Mouse (Mus musculus) ovary, adult 18-20 months (tissue): ENCODE results near the gene Emc1.

Experiments
- DNase-seq: peaks from one replicate; pipeline ENCODE4 v3.0.0; 2022; ENCODE audit warnings: low spot score, mixed read lengths

Gene Emc1

DNA sequence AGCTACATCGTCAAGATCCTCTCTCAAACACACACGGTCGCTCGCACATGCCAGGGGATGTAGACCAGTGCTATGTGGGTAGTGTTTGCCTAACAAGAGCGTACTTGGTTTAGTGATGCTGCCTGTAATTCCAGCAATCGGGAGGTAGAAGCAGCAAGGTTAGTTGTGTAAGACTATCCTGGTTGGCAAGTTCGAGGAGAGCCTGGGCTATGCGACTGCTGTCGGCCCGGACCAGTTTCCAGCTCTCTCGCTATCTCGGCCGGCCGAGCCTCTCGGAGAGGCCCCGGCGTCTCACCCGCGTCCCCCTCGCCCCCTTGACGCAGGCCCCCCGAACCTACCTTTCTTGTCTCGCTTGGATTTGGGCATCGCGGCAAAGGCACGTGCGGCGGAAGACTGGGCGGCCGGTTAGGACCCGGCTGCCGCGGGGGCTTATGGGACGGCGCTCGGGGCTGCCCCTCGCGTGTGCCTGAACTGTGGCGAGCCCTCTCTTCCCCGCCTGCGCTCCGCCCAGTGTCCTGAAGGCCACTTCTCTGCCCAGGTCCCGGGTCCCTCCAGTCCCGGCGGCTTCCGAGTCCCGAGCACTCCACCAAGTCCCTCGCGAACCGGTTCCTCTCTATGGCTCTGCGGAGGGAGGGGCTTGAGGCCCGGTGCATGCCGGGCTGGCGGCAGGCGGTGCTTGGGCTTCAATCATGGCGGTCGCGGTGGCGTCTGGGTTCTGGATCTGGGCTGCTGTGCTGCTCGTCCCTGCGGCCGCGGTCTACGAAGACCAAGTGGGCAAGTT lies at the start of gene Emc1, which contains the start of the genes Mrto4 and Ubr4:
Gene Emc1, plus strand, starts transcription at position 657 of the 781 bp plus-strand sequence.
Gene Mrto4, minus strand, starts transcription at position 646 of the 781 bp plus-strand sequence.
Gene Ubr4, plus strand, starts transcription at position 679 of the 781 bp plus-strand sequence.
- DNase-seq, result peak; percentile 75

- DNase-seq, result no peak
Measured at GRCm38 (mm10) chr4:139305521-139305920, 46.9 kb upstream of the Emc1 start.

GRCm38 (mm10) chr4:139307916-139308315 lies 44.5 kb upstream of the Emc1 start:
- DNase-seq, result no peak

DNA sequence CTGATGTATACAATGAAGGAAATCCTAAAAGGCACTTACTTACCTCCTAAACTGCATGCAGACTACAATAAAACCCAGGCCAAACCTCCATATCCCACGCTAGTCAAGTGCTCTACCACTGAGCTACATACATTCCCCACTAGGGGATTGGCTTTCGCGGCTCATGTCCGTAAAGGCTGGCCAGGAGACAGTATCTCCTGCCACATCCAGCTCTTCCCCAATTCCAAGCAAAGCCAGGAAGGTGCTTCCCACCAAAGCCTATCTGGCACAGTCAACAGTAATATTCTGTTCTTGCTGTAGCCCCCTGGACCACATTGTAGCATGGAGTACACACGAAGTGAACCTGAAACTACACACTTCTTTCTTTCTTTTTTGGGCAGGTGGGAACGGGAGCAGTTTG lies 42.7 kb upstream of the Emc1 start:
- no peak for DNase-seq

DNA sequence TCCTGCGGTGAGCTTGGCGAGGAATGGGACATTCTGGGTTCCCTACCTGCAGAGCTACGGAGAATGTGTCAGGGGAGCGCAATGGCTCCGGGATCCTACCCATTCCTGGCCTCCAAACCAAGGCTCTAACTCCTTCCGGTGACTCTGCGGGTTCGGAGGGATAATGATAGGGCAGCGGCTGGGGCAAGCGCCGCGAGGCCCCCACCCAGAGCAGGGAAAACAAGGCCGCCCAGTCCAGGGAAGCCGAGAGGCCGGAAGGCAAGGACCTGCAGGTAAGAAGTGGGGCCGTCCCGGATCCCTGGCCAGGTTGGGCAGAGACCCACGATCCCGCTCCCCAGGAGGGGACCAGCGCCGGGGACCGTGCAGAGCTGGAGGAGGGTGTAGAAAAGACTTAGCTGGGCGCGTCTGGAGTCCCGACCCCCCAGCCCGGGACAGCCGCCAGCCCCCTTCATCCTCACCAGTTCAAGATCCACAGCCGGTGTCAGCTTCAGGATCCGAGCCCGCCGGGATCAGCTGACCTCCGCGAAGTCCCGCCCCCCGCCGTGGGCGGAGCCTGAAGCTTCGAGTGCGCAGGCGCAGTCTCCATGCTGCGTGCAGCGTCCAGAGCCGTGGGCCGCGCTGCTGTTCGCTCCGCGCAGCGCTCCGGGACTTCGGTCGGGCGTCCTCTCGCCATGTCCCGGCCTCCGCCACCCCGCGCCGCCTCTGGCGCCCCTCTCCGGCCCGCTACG lies 42.1 kb upstream of the Emc1 start, which contains the start of the genes Pqlc2 and Akr7a5:
Gene Pqlc2, minus strand, starts transcription at position 538 of the 728 bp plus-strand sequence.
Gene Akr7a5, plus strand, starts transcription at position 574 of the 728 bp plus-strand sequence.
- peak; percentile 90 for DNase-seq

DNA sequence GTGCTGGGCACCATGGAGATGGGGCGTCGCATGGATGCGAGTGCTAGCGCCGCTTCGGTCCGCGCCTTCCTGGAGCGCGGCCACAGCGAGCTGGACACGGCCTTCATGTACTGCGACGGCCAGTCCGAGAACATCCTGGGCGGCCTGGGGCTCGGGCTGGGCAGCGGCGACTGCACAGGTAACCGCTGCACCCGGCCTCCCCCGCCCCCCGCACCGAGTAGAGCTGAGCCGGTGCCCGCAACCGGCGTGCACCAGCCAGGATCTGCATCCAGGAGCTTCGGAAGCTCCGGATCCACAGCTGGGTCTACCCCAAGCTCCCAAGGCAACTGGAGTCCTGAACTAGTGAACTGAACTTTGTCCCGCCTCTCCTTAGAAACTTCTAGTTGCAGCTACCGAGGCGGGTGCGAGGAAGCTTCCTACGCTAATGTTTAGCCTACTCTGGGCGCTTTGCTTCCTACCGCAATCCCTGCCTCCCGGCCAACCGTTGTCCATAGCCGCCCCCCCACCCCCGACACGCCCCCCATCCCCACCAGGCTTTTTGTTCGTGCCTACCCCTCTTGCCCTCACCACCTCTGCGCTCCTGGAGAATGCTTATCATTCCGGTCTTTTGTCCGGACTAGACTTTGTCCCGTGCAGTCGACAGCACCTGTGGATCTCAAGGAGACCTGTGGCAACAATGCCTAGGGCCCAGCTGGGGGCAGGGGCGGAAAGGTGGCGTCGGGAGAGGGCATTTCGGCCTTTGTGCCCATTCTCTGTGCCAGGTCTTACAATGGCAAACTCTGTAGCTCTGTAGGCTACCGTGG lies 41.3 kb upstream of the Emc1 start:
- no peak for DNase-seq

DNA sequence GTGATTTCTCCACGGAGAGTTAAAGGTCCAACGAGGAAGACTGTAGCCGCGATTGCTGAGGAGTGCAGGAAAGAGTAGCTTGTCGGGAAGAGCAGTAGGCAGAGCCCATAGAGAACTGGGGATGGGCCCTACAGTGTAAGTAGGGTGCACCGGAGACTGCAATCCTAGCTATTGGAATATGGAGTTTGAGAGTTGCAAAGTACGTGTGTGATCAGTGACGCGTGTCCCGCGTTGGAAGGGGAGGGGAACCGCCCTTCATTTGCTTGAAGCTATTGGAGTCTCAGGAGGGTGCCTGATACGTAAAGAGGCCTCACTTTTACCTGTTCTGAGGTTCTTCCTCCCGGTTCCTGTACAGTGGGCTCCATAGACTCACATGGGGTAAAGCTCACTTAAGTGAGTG lies 40.7 kb upstream of the Emc1 start:
- no peak for DNase-seq

- no peak for DNase-seq
Measured at GRCm38 (mm10) chr4:139312632-139313031, 39.8 kb upstream of the Emc1 start.

GRCm38 (mm10) chr4:139318449-139318848 lies 33.9 kb upstream of the Emc1 start:
- DNase-seq, result no peak

DNA sequence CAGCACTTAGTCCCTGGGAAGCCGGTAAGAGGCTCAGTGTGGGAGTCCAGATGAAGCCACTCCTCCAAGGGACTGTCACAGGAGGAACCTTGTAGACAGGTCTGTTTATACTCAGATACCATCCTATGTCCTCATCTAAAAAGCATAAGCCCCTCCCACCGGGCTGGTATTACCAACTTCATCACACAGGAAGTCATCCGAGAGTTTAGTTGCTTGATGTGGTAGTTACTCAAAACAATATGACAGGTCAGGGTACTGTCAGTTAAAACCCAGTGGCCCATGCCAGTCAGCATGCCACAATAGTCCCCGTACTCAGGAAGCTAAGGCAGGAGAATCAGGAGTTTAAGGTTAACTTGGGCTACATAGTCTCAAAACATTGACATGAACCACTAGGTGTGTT lies 32.6 kb upstream of the Emc1 start:
- no peak for DNase-seq

DNA sequence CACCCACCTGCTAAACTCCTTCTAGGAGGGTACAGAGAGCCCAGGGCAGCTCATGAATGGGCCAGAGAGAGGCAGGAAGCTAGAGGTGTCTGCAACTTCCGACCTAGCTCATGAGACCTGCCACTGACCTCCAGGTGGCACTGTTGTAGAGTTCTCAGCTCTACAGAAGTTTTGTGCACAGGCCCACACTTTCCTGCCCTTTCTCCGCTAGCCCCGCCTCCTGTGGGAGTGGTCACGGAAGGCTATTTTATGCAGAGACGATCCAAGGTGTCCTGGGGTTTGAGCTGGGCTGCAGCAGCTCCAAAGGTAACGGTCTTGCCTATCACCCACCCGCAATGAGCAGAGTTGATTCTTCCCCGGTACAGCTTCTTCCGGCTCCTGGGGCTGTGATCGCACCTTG lies 21.8 kb upstream of the Emc1 start:
- peak; percentile 76 for DNase-seq

GRCm38 (mm10) chr4:139334631-139335295 lies 17.6 kb upstream of the Emc1 start:
- no peak for DNase-seq

DNA sequence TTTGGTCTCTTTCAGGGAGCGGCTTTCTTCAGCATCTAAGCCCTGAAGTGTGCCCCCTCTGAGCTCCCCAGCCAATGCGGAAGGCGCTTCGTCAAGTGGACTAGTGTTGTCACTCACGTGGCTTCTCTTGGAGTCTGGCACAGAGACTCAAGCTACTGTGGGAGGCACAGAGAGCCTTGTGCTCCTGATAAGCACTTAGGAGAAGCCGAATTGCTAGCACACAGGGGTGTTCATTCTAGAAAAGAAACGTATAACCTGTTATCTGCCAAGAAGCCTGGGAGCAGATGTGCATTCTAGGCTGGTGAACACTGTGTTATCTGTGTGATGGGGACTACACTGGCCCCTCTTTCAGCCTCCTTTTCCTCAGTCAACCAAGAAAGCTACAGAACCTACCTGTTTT lies 16.9 kb upstream of the Emc1 start:
- no peak for DNase-seq

DNA sequence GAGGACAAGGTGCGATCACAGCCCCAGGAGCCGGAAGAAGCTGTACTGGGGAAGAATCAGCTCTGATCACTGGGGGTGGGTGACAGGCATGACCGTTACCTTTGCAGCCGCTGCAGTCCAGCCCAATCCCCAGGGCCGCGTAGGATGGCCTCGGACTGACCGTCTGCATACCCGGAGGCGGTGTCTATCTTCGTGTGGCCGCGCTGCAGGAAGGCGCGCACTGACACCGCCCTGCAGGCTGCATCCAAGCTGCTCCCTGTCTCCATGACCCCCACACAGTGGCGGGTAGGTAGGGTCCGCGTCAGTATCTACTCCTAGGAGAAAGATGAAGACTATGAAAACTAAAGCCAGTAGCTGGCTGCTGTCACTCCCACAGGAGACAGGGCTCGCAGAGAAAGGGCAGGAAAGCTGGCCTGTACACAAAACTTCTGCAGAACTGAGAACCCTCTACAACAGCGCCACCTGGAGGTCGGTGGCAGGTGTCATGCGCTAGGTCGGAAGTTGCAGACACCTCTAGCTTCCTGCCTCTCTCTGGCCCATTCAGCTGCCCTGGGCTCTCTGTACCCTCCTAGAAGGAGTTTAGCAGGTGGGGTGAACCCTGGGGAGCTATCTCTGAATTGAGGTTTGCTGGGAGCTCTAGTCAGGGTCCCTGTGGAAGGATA lies 15.4 kb upstream of the Emc1 start:
- peak; percentile 49 for DNase-seq

DNA sequence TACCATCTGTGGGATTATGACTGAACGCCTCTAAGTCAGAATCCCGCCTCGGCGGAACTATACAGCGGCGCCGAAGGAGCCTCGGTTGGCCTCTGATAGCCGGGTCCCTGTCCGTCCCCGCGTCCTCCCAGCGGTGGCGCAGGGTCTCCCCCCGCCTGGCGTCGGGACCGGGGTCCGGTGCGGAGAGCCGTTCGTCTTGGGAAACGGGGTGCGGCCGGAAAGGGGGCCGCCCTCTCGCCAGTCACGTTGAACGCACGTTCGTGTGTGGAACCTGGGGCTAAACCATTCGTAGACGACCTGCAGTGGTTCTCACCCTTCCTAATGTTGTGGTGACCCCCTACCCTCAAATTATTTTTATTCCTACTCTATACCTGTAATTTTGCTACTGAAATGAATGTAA lies 14.2 kb upstream of the Emc1 start:
- no peak for DNase-seq

- no peak for DNase-seq
Measured at GRCm38 (mm10) chr4:139340835-139341234, 11.6 kb upstream of the Emc1 start.

GRCm38 (mm10) chr4:139341556-139342233 lies 10.7 kb upstream of the Emc1 start:
- peak; percentile 78 for DNase-seq

- DNase-seq, result peak; percentile 32
Measured at GRCm38 (mm10) chr4:139343718-139344117, 8.7 kb upstream of the Emc1 start.

DNA sequence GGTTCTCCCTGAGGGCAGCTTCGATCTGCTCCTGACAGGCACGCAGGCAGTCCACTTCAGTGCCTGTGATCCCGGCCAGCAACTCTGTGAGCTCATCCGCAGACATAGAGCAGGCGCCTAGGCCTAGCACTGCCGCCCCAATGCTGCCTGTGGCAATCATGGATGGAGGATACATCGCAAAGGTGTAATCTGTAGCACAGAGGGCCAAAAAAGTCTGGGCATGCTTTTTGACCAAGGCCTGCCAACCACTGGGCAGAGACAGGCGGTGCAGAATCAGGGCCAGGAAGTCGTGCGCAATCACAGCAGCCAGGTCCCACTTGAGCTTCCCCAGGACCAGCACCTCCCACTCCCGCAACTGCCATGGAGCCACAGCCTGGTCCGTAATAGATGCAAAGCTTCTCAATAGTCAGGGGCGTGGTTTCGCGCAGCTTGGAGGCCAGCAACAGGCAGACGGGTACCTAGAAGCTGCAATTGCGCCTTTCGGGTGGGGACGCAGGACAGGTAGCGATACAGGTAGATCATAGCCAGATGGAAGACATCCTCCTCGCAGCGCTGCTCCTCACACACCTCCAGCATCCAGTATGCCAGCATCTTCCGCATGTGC lies 6.9 kb upstream of the Emc1 start:
- DNase-seq, result no peak

GRCm38 (mm10) chr4:139352832-139353231 lies 445 bp downstream of the Emc1 start:
- no peak for DNase-seq
